Mouse (Mus musculus) Patski (cell line): ENCODE results near the gene Rbm47. TPM values are rescaled to one million over a fixed set of nuclear protein-coding genes. Genes with fewer than 3 reads are reported as not detected.

Experiments used
- ATAC-seq: fragments of 100-300 bp; one replicate; pipeline ENCODE4 v1.8.0; 2021
- CTCF ChIA-PET: fragments of 350-600 bp; sonication (Branson Sonifier 250); formaldehyde crosslinking; loops from one replicate; lab custom pipeline; 2022; ENCODE audit warnings: inconsistent platforms; lab: Charles Lee
- POLR2A ChIA-PET: fragments of 350-600 bp; sonication (Branson Sonifier 250); formaldehyde crosslinking; loops from one replicate; lab custom pipeline; 2022; ENCODE audit warnings: antibody characterized with exemption, inconsistent platforms; lab: Charles Lee
- DNase-seq: peaks from one replicate; pipeline ENCODE4 v3.0.0-alpha.2; 2011; ENCODE audit warnings: low read depth, low spot score
- H3K27me3 ChIP-seq: fragments of 371-371 bp; one replicate; pipeline ENCODE4 v1.5.1; 2021
- CTCF ChIP-seq: fragments of 100-300 bp; IDR thresholded peaks from one replicate; pipeline ENCODE4 v1.5.1; 2021
- in situ Hi-C: fragments of 300-500 bp; cut with MboI; formaldehyde crosslinking; loops from 3 replicates; pipeline ENCODE4 v1.11.1; 2018; ENCODE audit warnings: low pct_unique_long_range_greater_than_20kb, mixed read lengths
- polyA plus RNA-seq: library from polyadenylated mRNA; unstranded; gene quantifications from one replicate; pipeline ENCODE4 v1.2.3, GENCODE M21; 2021

The Rbm47 gene
- polyA plus RNA-seq, 1 experiment from 2014 or later: 33.4 TPM

DNA sequence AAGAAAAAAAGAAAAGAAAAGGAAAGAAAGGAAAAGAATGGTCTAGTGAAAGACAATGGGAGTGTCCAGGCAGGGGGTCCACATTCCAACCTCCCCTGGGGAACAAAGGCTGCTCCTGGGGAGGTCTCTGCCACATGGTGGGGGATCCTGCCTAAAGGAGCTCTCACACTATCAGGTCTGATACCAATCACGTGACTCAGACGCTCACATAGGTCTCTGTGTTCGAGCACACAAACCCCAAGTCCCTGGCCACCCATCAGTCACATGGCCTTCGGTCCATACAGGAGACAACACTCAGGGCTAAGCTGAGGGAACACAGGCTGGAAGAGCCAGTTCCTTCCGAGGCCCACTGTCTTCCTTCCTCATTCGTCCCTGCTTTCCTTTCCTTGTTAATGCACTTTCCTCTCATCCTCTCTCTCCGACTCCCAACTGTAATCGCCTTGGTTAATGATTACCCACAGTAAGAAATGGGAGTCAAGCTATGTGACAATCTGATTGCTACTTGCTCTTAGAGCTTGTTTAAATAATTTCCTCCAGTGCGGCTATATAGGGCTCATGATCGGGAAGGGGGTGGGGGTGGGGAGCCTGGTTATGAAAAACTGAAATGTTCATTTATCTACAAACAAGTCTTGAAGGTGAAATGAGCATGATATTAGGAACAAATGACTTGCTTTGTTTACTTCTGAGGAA lies 130.1 kb downstream of the Rbm47 start:
- ChIA-PET CTCF (interaction anchor here (1.1 to 1.4 kb wide), 2 partner anchors 8 to 15 kb away, joined by 3 read pairs; no protein-coding TSS in a partner anchor), POLR2A (interaction anchor here (0.5 to 0.7 kb wide), 3 partner anchors 139 to 579 kb away, joined by 3 to 4 read pairs (median 3); no protein-coding TSS in a partner anchor)
- no peak for TF ChIP-seq CTCF
- peak; percentile 59 for ATAC-seq
- in situ Hi-C loops: no loop called here
- DNase-seq: no peak
- no peaks in the 10 kb centered on the region for H3K27me3 ChIP-seq

DNA sequence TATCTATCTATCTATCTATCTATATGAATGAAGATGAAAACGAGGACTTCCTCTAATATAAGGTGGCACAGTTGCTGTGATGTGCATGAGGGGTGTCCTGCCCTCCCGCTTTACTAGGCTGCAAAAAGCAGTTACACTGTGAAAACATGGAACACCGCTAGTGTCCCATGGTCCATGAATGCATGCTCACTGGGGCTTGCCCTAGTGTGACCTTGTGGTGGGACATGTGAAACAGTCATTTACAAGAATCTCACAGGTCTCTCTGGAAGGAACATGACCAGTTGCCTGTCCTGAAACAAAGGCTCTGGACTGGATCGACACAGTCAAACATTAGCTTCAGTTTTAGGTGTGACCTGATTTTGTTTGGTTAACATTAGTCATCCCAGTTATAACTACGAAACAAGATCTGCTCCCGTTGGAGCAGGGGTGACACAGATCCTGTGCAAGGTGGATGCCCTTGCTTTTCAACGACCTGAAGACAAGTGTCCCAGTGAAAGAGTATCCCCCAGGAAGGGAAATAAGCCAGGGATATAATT lies 132.1 kb downstream of the Rbm47 start:
- CTCF ChIA-PET: no interaction called here
- DNase-seq (no peak), ATAC-seq (peak; percentile 45)
- POLR2A ChIA-PET: no interaction called here
- H3K27me3 ChIP-seq: no peaks in the 10 kb centered on the region
- in situ Hi-C loops: no loop called here
- TF ChIP-seq CTCF: no peak

GRCm38 (mm10) chr5:66039813-66040212 lies 133.1 kb downstream of the Rbm47 start:
- no peak for TF ChIP-seq CTCF

DNA sequence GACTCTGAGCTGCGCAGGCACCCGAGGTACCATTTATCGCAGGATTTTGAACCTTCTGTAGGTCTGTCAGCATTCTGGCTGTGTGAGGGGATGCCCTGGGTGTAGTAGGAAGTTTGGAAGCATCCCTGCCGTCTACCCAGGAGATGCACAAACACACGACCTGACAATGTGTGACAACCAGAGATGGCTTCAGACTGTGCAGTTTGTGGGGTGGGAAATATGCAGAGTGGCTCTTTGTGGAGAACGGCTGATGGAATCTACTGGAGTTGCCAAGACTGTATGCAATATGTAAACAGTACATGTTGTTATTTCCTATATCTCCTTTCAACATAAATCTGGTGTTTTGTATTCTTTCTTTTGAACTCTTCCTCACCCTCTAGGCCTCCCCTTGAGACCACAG lies 135.9 kb downstream of the Rbm47 start:
- POLR2A ChIA-PET: interaction anchor here (1.9 kb wide), 1 partner anchor 23 kb away, joined by 4 read pairs; no protein-coding TSS in a partner anchor
- CTCF ChIA-PET: interaction anchor here (1.2 kb wide), 1 partner anchor 20 kb away, joined by 3 read pairs; no protein-coding TSS in a partner anchor

More at GRCm38 (mm10) chr5:66039813-66040212, 133.1 kb downstream of the Rbm47 start:
- ChIA-PET POLR2A (interaction anchor here (0.6 kb wide), 1 partner anchor 1871 kb away, joined by 8 read pairs; no protein-coding TSS in a partner anchor), CTCF (no interaction called here)
- no peak for DNase-seq
- in situ Hi-C loops: no loop called here
- H3K27me3 ChIP-seq: no peaks in the 10 kb centered on the region
- ATAC-seq: no peak

GRCm38 (mm10) chr5:66036440-66037054 lies 136.4 kb downstream of the Rbm47 start:
- in situ Hi-C loops: no loop called here
- no peaks in the 10 kb centered on the region for H3K27me3 ChIP-seq
- POLR2A ChIA-PET: interaction anchor here (0.6 to 1.9 kb wide), 2 partner anchors 23 to 44 kb away, joined by 3 to 4 read pairs; no protein-coding TSS in a partner anchor
- TF ChIP-seq CTCF: no peak
- CTCF ChIA-PET: interaction anchor here (1.2 kb wide), 1 partner anchor 20 kb away, joined by 3 read pairs; no protein-coding TSS in a partner anchor
- DNase-seq: no peak
- no peak for ATAC-seq

More for the DNA sequence above, 135.9 kb downstream of the Rbm47 start:
- ATAC-seq: no peak
- TF ChIP-seq CTCF: no peak
- no peaks in the 10 kb centered on the region for H3K27me3 ChIP-seq
- in situ Hi-C loops: no loop called here
- no peak for DNase-seq

- ChIA-PET CTCF (interaction anchor here (0.8 to 2.2 kb wide), 2 partner anchors 12 to 19 kb away, joined by 3 to 7 read pairs; no protein-coding TSS in a partner anchor), POLR2A (no interaction called here)
- ATAC-seq: peak; percentile 81
- no peak for TF ChIP-seq CTCF
- no peaks in the 10 kb centered on the region for H3K27me3 ChIP-seq
- no peak for DNase-seq
- in situ Hi-C loops: no loop called here
Observed at GRCm38 (mm10) chr5:66034375-66035195, 138.3 kb downstream of the Rbm47 start.

DNA sequence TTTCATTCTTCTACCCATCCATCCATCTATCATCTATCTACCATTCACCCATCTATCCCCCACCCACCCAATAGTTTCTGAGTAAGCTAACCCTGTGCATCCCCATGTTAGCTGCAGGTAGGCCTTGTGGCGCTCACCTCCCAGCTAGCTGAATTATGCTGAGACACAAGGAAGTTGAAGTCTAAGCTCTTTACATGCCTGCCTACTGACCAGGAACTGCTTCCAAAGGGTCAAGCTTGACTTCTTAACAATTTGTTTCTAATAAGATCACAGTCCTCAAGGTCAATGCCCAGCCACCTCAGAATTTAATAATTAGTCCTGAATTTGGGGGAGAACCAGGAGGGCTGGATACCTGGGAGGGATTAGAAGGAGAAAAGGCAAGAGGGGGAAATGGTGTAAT lies 140.1 kb downstream of the Rbm47 start:
- DNase-seq: no peak
- in situ Hi-C loops: no loop called here
- POLR2A ChIA-PET: interaction anchor here (1.2 kb wide), 1 partner anchor 12 kb away, joined by 3 read pairs; no protein-coding TSS in a partner anchor

GRCm38 (mm10) chr5:66031699-66032098 lies 141.2 kb downstream of the Rbm47 start:
- no peak for ATAC-seq
- no peak for TF ChIP-seq CTCF
- in situ Hi-C loops: no loop called here

More for the DNA sequence above, 140.1 kb downstream of the Rbm47 start:
- H3K27me3 ChIP-seq: no peaks in the 10 kb centered on the region
- TF ChIP-seq CTCF: no peak
- CTCF ChIA-PET: interaction anchor here (1.0 to 1.5 kb wide), 4 partner anchors 18 to 539 kb away, joined by 3 to 4 read pairs (median 4); no protein-coding TSS in a partner anchor
- ATAC-seq: no peak

DNA sequence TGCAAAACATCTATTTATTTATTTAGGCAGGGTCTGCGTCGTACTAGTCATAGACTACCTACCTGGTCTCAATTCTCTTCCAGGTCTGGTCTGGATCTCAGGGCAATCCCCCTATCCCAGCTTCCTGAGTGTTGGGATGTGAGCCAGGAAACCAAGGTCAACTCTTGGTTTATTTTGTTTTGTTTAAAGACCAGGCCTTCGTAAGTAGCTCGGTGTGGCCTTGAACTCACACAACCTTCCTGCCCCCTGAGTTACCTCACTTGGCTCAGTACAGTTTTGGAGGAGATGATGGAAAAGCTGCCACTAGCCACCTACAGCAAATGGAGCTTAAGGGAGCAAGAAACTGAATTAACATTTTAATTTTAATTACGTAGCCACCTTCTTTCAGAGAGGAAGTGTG lies 144.7 kb downstream of the Rbm47 start:
- DNase-seq: no peak
- in situ Hi-C loops: no loop called here
- no peaks in the 10 kb centered on the region for H3K27me3 ChIP-seq
- ATAC-seq: no peak
- POLR2A ChIA-PET: interaction anchor here (0.5 kb wide), 1 partner anchor 37 kb away, joined by 3 read pairs; no protein-coding TSS in a partner anchor
- CTCF ChIA-PET: interaction anchor here (1.4 kb wide), 1 partner anchor 10 kb away, joined by 4 read pairs; no protein-coding TSS in a partner anchor
- TF ChIP-seq CTCF: no peak

More at GRCm38 (mm10) chr5:66031699-66032098, 141.2 kb downstream of the Rbm47 start:
- DNase-seq: no peak
- CTCF ChIA-PET: interaction anchor here (1.4 to 1.5 kb wide), 2 partner anchors 19 to 46 kb away, joined by 3 to 4 read pairs; no protein-coding TSS in a partner anchor
- POLR2A ChIA-PET: interaction anchor here (1.2 kb wide), 1 partner anchor 11 kb away, joined by 3 read pairs; no protein-coding TSS in a partner anchor
- no peaks in the 10 kb centered on the region for H3K27me3 ChIP-seq
